Mouse (Mus musculus): ENCODE measurements at regions not wholly inside any gene's neighbourhood (a gene's known extent, or its start where the extent isn't known, plus 50 kb on each side); places are given as distances from the start of the nearest gene placed in this dataset.
A peak's percentile ranks its signal among the peaks of the same experiment; 100 is the strongest.
"Not testable (repeated sequence)": the region's sequence is repeated elsewhere in the genome, so short reads cannot be mapped to it uniquely, and the experiment has no call there.

DNA sequence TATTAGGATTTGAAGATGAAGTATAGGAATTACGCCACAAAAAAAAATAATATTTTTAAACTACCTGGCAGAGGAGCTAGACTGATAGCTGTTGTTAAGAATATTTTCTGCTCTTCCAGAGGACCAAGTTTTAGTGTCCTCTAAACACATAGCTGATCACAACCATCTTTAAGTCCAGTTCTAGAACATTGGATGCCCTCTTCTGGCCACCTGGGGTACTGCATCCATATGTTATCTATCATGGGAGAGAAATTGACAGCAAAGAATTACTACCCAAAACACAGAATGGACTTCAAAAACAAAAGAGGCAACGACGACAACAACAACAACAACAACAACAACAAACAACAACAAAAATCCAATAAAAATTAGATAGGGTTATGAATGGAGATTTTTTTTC, 71.0 kb upstream of the Prl4a1 start:
- DNase-seq: peak; percentile 9

DNA sequence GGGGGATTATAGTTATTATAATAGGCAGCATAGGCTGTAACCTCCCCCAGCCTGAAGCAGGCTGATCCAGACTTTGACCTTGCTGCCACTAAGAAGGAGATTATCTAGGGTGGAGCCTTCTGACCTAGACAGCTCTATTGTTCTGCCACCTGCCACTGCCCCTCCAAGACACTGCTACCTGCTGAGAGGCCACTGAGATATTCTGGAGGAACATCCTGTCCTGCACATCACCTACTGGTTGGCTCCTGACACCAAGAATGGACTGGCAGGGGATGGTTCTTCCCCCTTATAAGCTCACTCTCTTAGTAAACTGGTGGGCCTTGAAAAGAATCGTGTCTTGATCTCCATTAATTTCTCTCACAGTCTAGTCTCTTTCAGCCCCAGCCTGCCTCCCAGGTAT, 55.6 kb upstream of the Prl4a1 start:
- DNase-seq: not testable (repeated sequence)

GRCm38 (mm10) chr13:27962381-27962780, 53.6 kb upstream of the Prl4a1 start:
- DNase-seq: not testable (repeated sequence)

GRCm38 (mm10) chr13:27966021-27966420, 50.0 kb upstream of the Prl4a1 start:
- not testable (repeated sequence) for DNase-seq

Measured in layer of hippocampus, adult 9-11 months (tissue).